Mouse (Mus musculus): ENCODE measurements around the gene Ammecr1.

GRCm38 (mm10) chrX:142841916-142842315 lies 124.6 kb downstream of the Ammecr1 start:
- no peak for TF ChIP-seq POLR2A (IDR thresholded peaks at IDR 0.05; ENCODE audit: insufficient read length, low read depth)
- TF ChIP-seq POLR2AphosphoS2 (IDR thresholded peaks at IDR 0.05; ENCODE audit: insufficient read length, low read depth), result no peak
- no peak for TF ChIP-seq TCF12 (IDR thresholded peaks at IDR 0.05; ENCODE audit: insufficient read depth, poor library complexity, severe bottlenecking)
- no peak for TF ChIP-seq CEBPB (IDR thresholded peaks at IDR 0.05; ENCODE audit: insufficient read depth, poor library complexity, severe bottlenecking)
- no peak for TF ChIP-seq MAX (IDR thresholded peaks at IDR 0.05; ENCODE audit: low read depth)
- TF ChIP-seq E2F4 (IDR thresholded peaks at IDR 0.05; ENCODE audit: insufficient read depth), result no peak
- TF ChIP-seq USF1 (IDR thresholded peaks at IDR 0.05; ENCODE audit: low read depth), result no peak
- no peak for TF ChIP-seq MYOD1 (IDR thresholded peaks at IDR 0.05; ENCODE audit: control insufficient read depth in 1 of 3, insufficient read length in 2 of 3, low read depth in 2 of 3)
- TF ChIP-seq MYOG (IDR thresholded peaks at IDR 0.05; ENCODE audit: control insufficient read depth in 1 of 3, insufficient read depth in 1 of 3, insufficient read length in 2 of 3, low read depth in 2 of 3), result no peak
- TF ChIP-seq SRF (IDR thresholded peaks at IDR 0.05; ENCODE audit: control insufficient read depth, insufficient read length, low read depth), result no peak
